8 mouse cellular contexts compared by ENCODE assay signal in the genomic region with DNA sequence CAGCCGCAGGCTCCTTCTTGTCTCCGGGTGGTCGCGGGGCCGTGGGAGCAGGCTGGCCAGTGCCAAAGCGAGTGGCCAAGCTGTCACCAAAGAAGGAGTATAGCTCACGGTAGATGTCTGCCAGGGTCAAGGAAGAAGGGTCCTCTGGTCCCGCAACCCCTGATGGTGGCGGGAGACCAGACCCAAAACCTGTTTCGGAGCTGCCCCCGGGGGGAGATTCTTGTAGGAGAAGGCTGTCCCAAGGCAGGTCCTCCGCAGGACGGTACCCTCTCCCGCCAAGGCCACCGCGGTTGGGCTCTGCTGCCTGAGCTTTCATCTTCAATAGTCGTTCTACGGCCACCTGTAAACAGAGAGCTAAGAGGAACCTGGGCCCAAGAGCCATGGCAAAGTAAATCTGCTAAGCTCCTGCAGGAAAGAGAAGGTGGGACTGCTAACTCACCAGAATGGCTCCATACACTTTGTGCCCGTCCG. TPM values are rescaled to one million over a fixed set of nuclear protein-coding genes. Genes with fewer than 3 reads are reported as not detected.
A peak's percentile ranks its signal among the peaks of the same experiment; 100 is the strongest.
DNase-seq lines count a peak whose midpoint lies in the region; ATAC-seq lines count a peak whose summit lies in the region.

No protein-coding gene starts in this region.

- peak; percentile 12; the same call in 1 of the 2 replicates for ATAC-seq in hindbrain, embryonic 15.5 days (ENCODE audit: low FRiP score, low read depth)

- DNase-seq in gastrocnemius, postnatal 14 days = peak; percentile 26
- no peak for DNase-seq in gastrocnemius, postnatal 36 days
- DNase-seq in 416B (ENCODE audit: low read depth) = peak; percentile 40
- no peak for DNase-seq in midbrain, embryonic 10.5 days (ENCODE audit: low spot score)
- no peak for DNase-seq in frontal cortex, postnatal 10 days (ENCODE audit: low spot score in 2 of 2)
- DNase-seq in frontal cortex, postnatal 14 days (ENCODE audit: low spot score in 2 of 2) = no peak

- H3K4me2 ChIP-seq in hindbrain, embryonic 15.5 days = peak overlapping the region; percentile 95

- 5% methylated on average over 20 of the region's 20 CpGs for WGBS in hindbrain, embryonic 15.5 days
- 7% methylated on average over 20 of the region's 20 CpGs for WGBS in midbrain, embryonic 10.5 days

- intact Hi-C loops in gastrocnemius, postnatal 14 days (cut with DNase I; ENCODE audit: low total_unique reads) = no loop called here
- intact Hi-C loops in gastrocnemius, postnatal 36 days (cut with DNase I) = no loop called here

- H3K27me3 ChIP-seq in hindbrain, embryonic 15.5 days = no peaks in the 10 kb centered on the region
- H3K27me3 ChIP-seq in midbrain, embryonic 10.5 days (ENCODE audit: low read depth, poor library complexity, severe bottlenecking) = no peaks in the 10 kb centered on the region

- no peaks in the 10 kb centered on the region for H3K9me3 ChIP-seq in hindbrain, embryonic 15.5 days
- H3K9me3 ChIP-seq in midbrain, embryonic 10.5 days (replicated peaks) = no peaks in the 10 kb centered on the region

- H3K27ac ChIP-seq in brown adipose tissue, adult 24 weeks (replicated peaks; ENCODE audit: low read depth, low read length) = peak overlapping the region; percentile 77
- H3K27ac ChIP-seq in hindbrain, embryonic 15.5 days (replicated peaks) = peak overlapping the region; percentile 99
- peak overlapping the region; percentile 98 for H3K27ac ChIP-seq in midbrain, embryonic 10.5 days (replicated peaks)

- peaks cover 14% of the 10 kb centered on the region for H3K4me1 ChIP-seq in brown adipose tissue, adult 24 weeks (ENCODE audit: control insufficient read depth, insufficient read depth, insufficient read length, low read length)
- peaks cover 42% of the 10 kb centered on the region for H3K4me1 ChIP-seq in hindbrain, embryonic 15.5 days (replicated peaks)
- H3K4me1 ChIP-seq in midbrain, embryonic 10.5 days = peaks cover 49% of the 10 kb centered on the region

- H3K36me3 ChIP-seq in hindbrain, embryonic 15.5 days = peaks cover 25% of the 10 kb centered on the region
- H3K36me3 ChIP-seq in midbrain, embryonic 10.5 days = peaks cover 55% of the 10 kb centered on the region

- H3K4me3 ChIP-seq in brown adipose tissue, adult 24 weeks (ENCODE audit: insufficient read depth, low read depth, low read length) = peak overlapping the region; percentile 90
- peak overlapping the region; percentile 68 for H3K4me3 ChIP-seq in hindbrain, embryonic 15.5 days
- H3K4me3 ChIP-seq in midbrain, embryonic 10.5 days = peak overlapping the region; percentile 89

- peak overlapping the region; percentile 84 for H3K9ac ChIP-seq in hindbrain, embryonic 15.5 days

RNA-seq across cellular contexts. Expression of gene Tmem179b, which starts 0.7 kb away (rescaled TPM):
- 10 to 100 TPM in 1 of 2 experiments, 1 to 10 TPM in 1; 9.7 to 11.1 TPM for total RNA-seq in gastrocnemius, postnatal 14 days (2021)
- 1 to 10 TPM; 6.1 to 8.2 TPM for total RNA-seq in gastrocnemius, postnatal 36 days (2021)
- 34.0 and 34.8 TPM in 2 replicates for polyA plus RNA-seq in brown adipose tissue, adult 24 weeks (2012; ENCODE audit: insufficient read depth, insufficient read length, missing spikeins)
- 31.6 and 33.1 TPM in 2 replicates for polyA plus RNA-seq in hindbrain, embryonic 15.5 days (2015; fragmentation: Nextera tagmentation; extraction: Ambion mirVana)
- 50.0 and 55.2 TPM in 2 replicates for polyA plus RNA-seq in midbrain, embryonic 10.5 days (2016; fragmentation: Nextera tagmentation; extraction: Ambion mirVana)

RNA-seq across cellular contexts. Expression of gene Tmem223, which starts 4.2 kb away (rescaled TPM):
- 10 to 100 TPM; 78.5 to 81.9 TPM for total RNA-seq in gastrocnemius, postnatal 14 days (2021)
- 10 to 100 TPM; 79.6 to 84.2 TPM for total RNA-seq in gastrocnemius, postnatal 36 days (2021)
- 140 and 154 TPM in 2 replicates for polyA plus RNA-seq in brown adipose tissue, adult 24 weeks (2012; ENCODE audit: insufficient read depth, insufficient read length, missing spikeins)
- polyA plus RNA-seq in hindbrain, embryonic 15.5 days (2015; fragmentation: Nextera tagmentation; extraction: Ambion mirVana) = 213 and 214 TPM in 2 replicates
- 189 and 205 TPM in 2 replicates for polyA plus RNA-seq in midbrain, embryonic 10.5 days (2016; fragmentation: Nextera tagmentation; extraction: Ambion mirVana)

RNA-seq across cellular contexts. Expression of gene Taf6l, which starts 11.2 kb away (rescaled TPM):
- total RNA-seq in gastrocnemius, postnatal 14 days (2021) = 1 to 10 TPM; 9.0 to 9.4 TPM
- total RNA-seq in gastrocnemius, postnatal 36 days (2021) = 1 to 10 TPM; 4.6 to 4.9 TPM
- 4.2 and 8.6 TPM in 2 replicates for polyA plus RNA-seq in brown adipose tissue, adult 24 weeks (2012; ENCODE audit: insufficient read depth, insufficient read length, missing spikeins)
- polyA plus RNA-seq in hindbrain, embryonic 15.5 days (2015; fragmentation: Nextera tagmentation; extraction: Ambion mirVana) = 30.5 and 32.8 TPM in 2 replicates
- 47.5 and 47.6 TPM in 2 replicates for polyA plus RNA-seq in midbrain, embryonic 10.5 days (2016; fragmentation: Nextera tagmentation; extraction: Ambion mirVana)

RNA-seq across cellular contexts. Expression of gene Nxf1, which starts 18.1 kb away (rescaled TPM):
- total RNA-seq in gastrocnemius, postnatal 14 days (2021) = 10 to 100 TPM; 32.5 to 33.2 TPM
- total RNA-seq in gastrocnemius, postnatal 36 days (2021) = 10 to 100 TPM; 24.1 to 32.9 TPM
- 51.6 and 58.1 TPM in 2 replicates for polyA plus RNA-seq in brown adipose tissue, adult 24 weeks (2012; ENCODE audit: insufficient read depth, insufficient read length, missing spikeins)
- 142 and 145 TPM in 2 replicates for polyA plus RNA-seq in hindbrain, embryonic 15.5 days (2015; fragmentation: Nextera tagmentation; extraction: Ambion mirVana)
- polyA plus RNA-seq in midbrain, embryonic 10.5 days (2016; fragmentation: Nextera tagmentation; extraction: Ambion mirVana) = 253 and 282 TPM in 2 replicates

RNA-seq across cellular contexts. Expression of gene Polr2g, which starts 23.4 kb away (rescaled TPM):
- 10 to 100 TPM; 34.1 to 35.5 TPM for total RNA-seq in gastrocnemius, postnatal 14 days (2021)
- 10 to 100 TPM; 32.0 to 35.4 TPM for total RNA-seq in gastrocnemius, postnatal 36 days (2021)
- polyA plus RNA-seq in brown adipose tissue, adult 24 weeks (2012; ENCODE audit: insufficient read depth, insufficient read length, missing spikeins) = 68.9 and 71.7 TPM in 2 replicates
- 133 and 144 TPM in 2 replicates for polyA plus RNA-seq in hindbrain, embryonic 15.5 days (2015; fragmentation: Nextera tagmentation; extraction: Ambion mirVana)
- 169 and 176 TPM in 2 replicates for polyA plus RNA-seq in midbrain, embryonic 10.5 days (2016; fragmentation: Nextera tagmentation; extraction: Ambion mirVana)

Comparison
In these comparisons a context has a peak if more than half of its experiments do, and no peak if none do; other contexts are left out.
1. DNase-seq: peak in gastrocnemius, postnatal 14 days (single experiment) and 416B (single experiment); none in gastrocnemius, postnatal 36 days (0 of 2), midbrain, embryonic 10.5 days (single experiment), frontal cortex, postnatal 10 days (0 of 2) and frontal cortex, postnatal 14 days (0 of 2).
2. Peak in every context shown above with its lines, with median percentiles within 50 percentile points of each other: H3K27ac ChIP-seq and H3K4me3 ChIP-seq.